Mouse (Mus musculus) stomach, embryonic 14.5 days (tissue): ENCODE results near the gene Cd28. TPM values are rescaled to one million over a fixed set of nuclear protein-coding genes. Genes with fewer than 3 reads are reported as not detected.
A peak's percentile ranks its signal among the peaks of the same experiment; 100 is the strongest.

ENCODE experiments used
- ATAC-seq: fragments of 200-750 bp; cut with Nextera tagmentation; 2 replicates; pipeline ENCODE4 v1.8.0; 2017; ENCODE audit warnings: low read depth, moderate TSS enrichment; ENCODE audit not compliant: insufficient number of reproducible peaks, insufficient read depth, low FRiP score
- H3K27ac ChIP-seq: fragments of 300-500 bp; sonication (generic); 2 replicates; pipeline ENCODE4 v1.5.1; 2014; ENCODE audit warnings: mild to moderate bottlenecking, low read length, moderate library complexity, mixed read lengths
- H3K27me3 ChIP-seq: fragments of 300-500 bp; sonication (generic); 2 replicates; pipeline ENCODE4 v1.6.1; 2014; ENCODE audit warnings: low read length, control low read depth, mixed read lengths; ENCODE audit not compliant: control insufficient read depth, insufficient read depth
- H3K36me3 ChIP-seq: fragments of 300-500 bp; sonication (generic); 2 replicates; pipeline ENCODE4 v1.6.1; 2014; ENCODE audit warnings: mild to moderate bottlenecking, control low read depth, low read length, moderate library complexity, mixed read lengths; ENCODE audit not compliant: control insufficient read depth, insufficient read depth
- H3K4me1 ChIP-seq: fragments of 300-500 bp; sonication (generic); 2 replicates; pipeline ENCODE4 v1.6.1; 2014; ENCODE audit warnings: low read length, control low read depth, mixed read lengths; ENCODE audit not compliant: control insufficient read depth, insufficient read depth
- H3K4me2 ChIP-seq: fragments of 300-500 bp; sonication (generic); replicated peaks from 2 replicates; pipeline ENCODE4 v1.6.1; 2014; ENCODE audit warnings: low read depth, low read length, control low read depth
- H3K4me3 ChIP-seq: fragments of 300-500 bp; sonication (generic); 2 replicates; pipeline ENCODE4 v1.5.1; 2014; ENCODE audit warnings: low read depth, low read length, control low read depth
- H3K9ac ChIP-seq: fragments of 300-500 bp; sonication (generic); replicated peaks from 2 replicates; pipeline ENCODE4 v1.6.1; 2014; ENCODE audit warnings: low read depth, mild to moderate bottlenecking, control low read depth, low read length, moderate library complexity, mixed read lengths
- H3K9me3 ChIP-seq: fragments of 300-500 bp; sonication (generic); 2 replicates; pipeline ENCODE4 v1.6.1; 2016; ENCODE audit warnings: low read depth, low read length, control low read depth; ENCODE audit not compliant: control insufficient read depth
- WGBS: fragments of 180-500 bp; shearing (Covaris S2); extraction: QIAGEN DNeasy Blood & Tissue Kit; methylation state at CpG from one replicate; pipeline ENCODE4 v1.1.7; 2014; 5-methylcytosine and 5-hydroxymethylcytosine counted together
- polyA plus RNA-seq: library from polyadenylated mRNA; unstranded; fragments of >200 nt; fragmentation: Nextera tagmentation; extraction: Ambion mirVana; gene quantifications from 2 replicates; pipeline ENCODE4 v1.2.1, GENCODE M21; 2014

Gene Cd28
- polyA plus RNA-seq, 1 experiment from 2014 or later, result 0.13 TPM

GRCm38 (mm10) chr1:60762916-60763315 lies 46.3 kb downstream of the Cd28 start:
- H3K4me3 ChIP-seq, result no peak overlapping the region
- no peaks in the 10 kb centered on the region for H3K4me1 ChIP-seq
- no peaks in the 10 kb centered on the region for H3K27me3 ChIP-seq
- no peak for ATAC-seq
- no peaks in the 10 kb centered on the region for H3K9me3 ChIP-seq
- 82% methylated on average over 20 of the region's 20 CpGs for WGBS
- no peak overlapping the region for H3K9ac ChIP-seq
- no peak overlapping the region for H3K27ac ChIP-seq
- H3K4me2 ChIP-seq, result no peak overlapping the region
- H3K36me3 ChIP-seq, result no peaks in the 10 kb centered on the region

- Histone ChIP-seq H3K27ac (no peak overlapping the region), H3K36me3 (no peaks in the 10 kb centered on the region), H3K9me3 (no peaks in the 10 kb centered on the region), H3K27me3 (no peaks in the 10 kb centered on the region), H3K4me1 (no peaks in the 10 kb centered on the region), H3K4me3 (no peak overlapping the region), H3K4me2 (no peak overlapping the region), H3K9ac (no peak overlapping the region)
- no peak for ATAC-seq
- WGBS, result 89% methylated on average over 7 of the region's 7 CpGs
Observed at GRCm38 (mm10) chr1:60771771-60772170, 55.2 kb downstream of the Cd28 start.

- Histone ChIP-seq H3K4me1 (no peaks in the 10 kb centered on the region; the same call in 1 of the 2 replicates), H3K4me3 (no peak overlapping the region), H3K9me3 (no peaks in the 10 kb centered on the region), H3K4me2 (no peak overlapping the region), H3K27me3 (no peaks in the 10 kb centered on the region), H3K9ac (no peak overlapping the region), H3K36me3 (no peaks in the 10 kb centered on the region), H3K27ac (no peak overlapping the region)
- WGBS, result 71% methylated on average over 3 of the region's 3 CpGs
- no peak for ATAC-seq
Observed at GRCm38 (mm10) chr1:60773231-60773630, 56.6 kb downstream of the Cd28 start.

- Histone ChIP-seq H3K27ac (no peak overlapping the region), H3K9me3 (no peaks in the 10 kb centered on the region), H3K4me1 (peaks cover 12% of the 10 kb centered on the region), H3K4me2 (no peak overlapping the region), H3K27me3 (no peaks in the 10 kb centered on the region), H3K4me3 (no peak overlapping the region), H3K9ac (no peak overlapping the region), H3K36me3 (no peaks in the 10 kb centered on the region)
- 80% methylated on average over 4 of the region's 4 CpGs for WGBS
- no peak for ATAC-seq
Observed at GRCm38 (mm10) chr1:60776166-60776565, 59.6 kb downstream of the Cd28 start.

GRCm38 (mm10) chr1:60776906-60777305 lies 60.3 kb downstream of the Cd28 start:
- Histone ChIP-seq H3K4me2 (no peak overlapping the region), H3K9me3 (no peaks in the 10 kb centered on the region), H3K27ac (no peak overlapping the region), H3K27me3 (no peaks in the 10 kb centered on the region), H3K4me3 (no peak overlapping the region), H3K9ac (no peak overlapping the region), H3K4me1 (peaks cover 12% of the 10 kb centered on the region), H3K36me3 (no peaks in the 10 kb centered on the region)
- WGBS, result 82% methylated on average over 3 of the region's 3 CpGs
- ATAC-seq, result no peak

- 38% methylated on average over 8 of the region's 8 CpGs for WGBS
- H3K27ac ChIP-seq, result peak overlapping the region; percentile 66; the same call in 1 of the 2 replicates
- H3K9ac ChIP-seq, result no peak overlapping the region
- H3K4me2 ChIP-seq, result no peak overlapping the region
- H3K4me1 ChIP-seq, result peaks cover 12% of the 10 kb centered on the region
- H3K36me3 ChIP-seq, result no peaks in the 10 kb centered on the region
- ATAC-seq, result peak; percentile 61; the same call in 1 of the 2 replicates
- no peak overlapping the region for H3K4me3 ChIP-seq
- no peaks in the 10 kb centered on the region for H3K9me3 ChIP-seq
- H3K27me3 ChIP-seq, result no peaks in the 10 kb centered on the region
Observed at GRCm38 (mm10) chr1:60778465-60779115, 62.0 kb downstream of the Cd28 start.

- no peaks in the 10 kb centered on the region for H3K36me3 ChIP-seq
- H3K4me1 ChIP-seq, result peaks cover 12% of the 10 kb centered on the region
- H3K27me3 ChIP-seq, result no peaks in the 10 kb centered on the region
- no peak for ATAC-seq
- H3K9me3 ChIP-seq, result no peaks in the 10 kb centered on the region
- WGBS, result 77% methylated on average over 2 of the region's 2 CpGs
- H3K9ac ChIP-seq, result no peak overlapping the region
- peak overlapping the region; percentile 66; the same call in 1 of the 2 replicates for H3K27ac ChIP-seq
- H3K4me3 ChIP-seq, result no peak overlapping the region
- H3K4me2 ChIP-seq, result no peak overlapping the region
Observed at GRCm38 (mm10) chr1:60779176-60779575, 62.6 kb downstream of the Cd28 start.

- Histone ChIP-seq H3K27ac (no peak overlapping the region), H3K9me3 (no peaks in the 10 kb centered on the region), H3K4me2 (no peak overlapping the region), H3K36me3 (no peaks in the 10 kb centered on the region), H3K27me3 (no peaks in the 10 kb centered on the region), H3K4me1 (peaks cover 12% of the 10 kb centered on the region), H3K9ac (no peak overlapping the region), H3K4me3 (no peak overlapping the region)
- WGBS, result 74% methylated on average over 4 of the region's 4 CpGs
- ATAC-seq, result no peak
Observed at GRCm38 (mm10) chr1:60781666-60782065, 65.1 kb downstream of the Cd28 start.

GRCm38 (mm10) chr1:60793717-60794116 lies 77.1 kb downstream of the Cd28 start:
- no peaks in the 10 kb centered on the region for H3K27me3 ChIP-seq
- no peak overlapping the region for H3K27ac ChIP-seq
- H3K36me3 ChIP-seq, result no peaks in the 10 kb centered on the region
- no peak for ATAC-seq
- H3K4me3 ChIP-seq, result no peak overlapping the region
- H3K9ac ChIP-seq, result no peak overlapping the region
- H3K9me3 ChIP-seq, result no peaks in the 10 kb centered on the region
- no peaks in the 10 kb centered on the region for H3K4me1 ChIP-seq
- no peak overlapping the region for H3K4me2 ChIP-seq
